Mouse (Mus musculus): Measurements from ENCODE around the gene Pogz.

GRCm38 (mm10) chr3:94822082-94822481, 15.3 kb upstream of the Pogz start:
- no peak for TF ChIP-seq CEBPB (IDR thresholded peaks at IDR 0.05; ENCODE audit: low read depth)
- TF ChIP-seq CTCF (IDR thresholded peaks at IDR 0.05; ENCODE audit: control insufficient read depth, insufficient read depth, insufficient read length): no peak
- TF ChIP-seq USF1 (IDR thresholded peaks at IDR 0.05; ENCODE audit: low read depth): no peak
- no peak for TF ChIP-seq MYOG (IDR thresholded peaks at IDR 0.05; ENCODE audit: control insufficient read depth, extremely low read depth, insufficient read length)
- TF ChIP-seq MAX (IDR thresholded peaks at IDR 0.05): no peak
